Mouse (Mus musculus) neutrophil, adult 65 days (primary cell): ENCODE data around the gene Batf3. TPM values are rescaled to one million over a fixed set of nuclear protein-coding genes. Genes with fewer than 3 reads are reported as not detected.

Source experiments
- total RNA-seq: library from RNA; stranded (reverse); gene quantifications from 2 replicates; pipeline ENCODE4 v1.2.4, GENCODE M21; 2023

Batf3 gene
- total RNA-seq, result 1.8 and 2.1 TPM in 2 replicates

GRCm38 (mm10) chr1:191097802-191098747, at the start of gene Batf3:
TSS of gene Batf3 (plus strand) at chr1:191097847.

GRCm38 (mm10) chr1:191062781-191063485, 34.7 kb upstream of the Batf3 start, which contains the start of the genes Tatdn3 and Nsl1:
TSS of gene Tatdn3 (minus strand) at chr1:191062932.
TSS of gene Nsl1 (plus strand) at chr1:191063012.

Other genes starting within 250 kb of the Batf3 start
- 40.2 and 58.1 TPM in 2 replicates for gene Rps6kc1, start 186.1 kb upstream of the Batf3 start, total RNA-seq
- 29.8 and 35.4 TPM in 2 replicates for gene Angel2, start 172.7 kb upstream of the Batf3 start, total RNA-seq
- not detected in 2 replicates for gene Vash2, start 118.6 kb upstream of the Batf3 start, total RNA-seq
- 39.1 and 49.3 TPM in 2 replicates for gene Flvcr1, start 71.7 kb upstream of the Batf3 start, total RNA-seq
- gene Spata45, start 61.2 kb upstream of the Batf3 start, total RNA-seq, result not detected in 2 replicates
- gene Tatdn3, start 34.9 kb upstream of the Batf3 start, total RNA-seq, result 6.8 and 11.6 TPM in 2 replicates
- 9.9 and 15.2 TPM in 2 replicates for gene Nsl1, start 34.8 kb upstream of the Batf3 start, total RNA-seq
- gene Fam71a, start 67.0 kb downstream of the Batf3 start, total RNA-seq, result 1.0 and 1.8 TPM in 2 replicates
- 297 and 422 TPM in 2 replicates for gene Atf3, start 120.2 kb downstream of the Batf3 start, total RNA-seq
- gene Nenf, start 220.3 kb downstream of the Batf3 start, total RNA-seq, result 3.8 and 4.5 TPM in 2 replicates
- gene Tmem206, start 228.1 kb downstream of the Batf3 start, total RNA-seq, result 2.9 and 3.3 TPM in 2 replicates